Mouse (Mus musculus): ENCODE data around the gene Pnpla7.

The Pnpla7 gene

DNA sequence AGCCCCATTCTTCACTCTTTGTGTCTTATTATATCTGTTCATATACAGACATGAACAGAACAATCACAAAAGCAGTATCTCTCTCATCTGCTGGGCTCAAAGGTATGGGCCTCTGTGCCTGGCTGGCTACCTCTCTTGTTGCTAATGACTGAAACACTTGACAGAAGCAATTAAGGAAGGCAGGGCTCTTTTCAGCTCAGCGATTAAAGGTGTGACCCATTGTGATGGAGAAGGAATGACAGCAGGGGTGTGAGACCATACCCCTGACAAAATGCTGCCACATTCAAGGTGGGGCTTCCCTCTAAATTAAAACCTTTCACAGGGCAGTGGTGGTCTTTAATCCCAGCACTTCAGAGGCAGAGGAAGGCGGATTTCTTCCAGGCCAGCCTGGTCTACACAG, 11.9 kb downstream of the Pnpla7 start:
- DNase-seq (ENCODE audit: extremely low spot score, low spot score) = no peak

DNA sequence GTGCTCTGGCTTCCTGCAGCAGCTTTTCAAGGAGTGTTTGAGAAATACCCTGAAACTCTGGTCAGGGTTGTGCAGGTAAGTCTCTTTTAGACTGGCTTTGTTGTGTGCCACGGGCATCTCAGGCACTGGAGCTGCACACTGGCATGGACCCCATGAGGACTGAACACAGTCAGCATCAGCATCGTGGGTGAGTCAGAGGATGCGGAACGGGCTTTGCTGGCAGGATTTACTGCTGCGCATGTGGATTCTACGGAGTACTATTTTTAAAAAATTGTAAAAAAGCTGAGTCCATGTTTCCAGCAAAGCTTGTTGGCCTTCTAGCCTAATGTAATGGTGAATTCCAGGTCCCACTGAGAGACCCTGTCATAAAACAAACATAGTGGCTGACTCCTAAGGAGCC, 19.5 kb downstream of the Pnpla7 start:
- DNase-seq (ENCODE audit: extremely low spot score, low spot score) = no peak

DNA sequence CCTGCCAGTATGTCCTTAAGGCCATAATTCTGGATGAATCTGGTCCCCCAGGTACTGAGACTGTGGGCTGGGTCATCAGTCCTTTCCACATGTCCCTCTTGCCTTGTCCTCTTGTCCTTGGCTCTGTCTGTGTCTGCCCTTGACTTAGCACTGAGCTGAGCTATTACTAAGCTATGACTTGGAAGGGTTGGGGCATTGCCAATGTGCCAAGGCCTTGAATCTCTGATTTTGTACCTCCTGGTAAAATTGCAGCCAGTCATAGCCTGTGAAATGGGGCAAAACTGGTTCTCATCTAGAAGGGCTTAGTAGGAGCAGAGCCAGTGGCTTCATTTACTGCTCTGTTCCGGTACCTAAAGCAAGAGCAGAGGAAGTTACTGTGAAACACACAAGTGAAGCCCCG, 20.6 kb downstream of the Pnpla7 start:
- no peak for DNase-seq (ENCODE audit: extremely low spot score, low spot score)

DNA sequence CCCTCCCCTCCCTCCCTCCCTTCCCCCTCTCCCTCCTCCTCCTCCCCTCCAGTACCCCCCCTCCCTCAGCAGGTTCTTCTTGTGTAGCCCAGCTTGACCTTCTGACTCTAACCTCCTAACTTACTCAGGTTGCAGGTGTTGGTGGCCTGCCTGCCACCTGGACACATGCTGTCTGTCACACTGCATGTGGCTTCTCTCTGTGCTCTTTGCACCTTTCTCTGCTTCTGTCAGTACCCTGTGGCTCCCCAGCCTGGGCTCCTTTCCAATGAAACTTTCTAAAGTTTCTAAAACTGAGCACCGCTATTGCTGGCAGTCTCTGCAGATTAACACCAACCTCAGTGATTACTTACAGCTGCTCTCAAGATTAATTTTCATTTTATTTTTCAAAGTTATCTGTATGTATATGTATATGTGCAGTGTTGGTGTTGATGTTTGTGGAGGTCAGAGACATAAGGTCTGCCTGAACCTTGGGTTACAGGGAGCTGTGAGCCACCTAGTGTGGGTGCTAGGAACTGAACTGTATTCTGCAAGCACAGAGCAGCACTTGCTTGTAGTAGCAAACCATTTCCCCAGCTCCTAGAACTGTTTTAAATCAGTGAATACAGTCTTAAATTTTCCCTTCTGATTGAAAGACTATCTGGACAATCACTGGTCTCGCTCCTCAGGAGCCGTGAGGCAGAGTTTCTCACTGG, 24.9 kb downstream of the Pnpla7 start:
- no peak for DNase-seq (ENCODE audit: extremely low spot score, low spot score)

DNA sequence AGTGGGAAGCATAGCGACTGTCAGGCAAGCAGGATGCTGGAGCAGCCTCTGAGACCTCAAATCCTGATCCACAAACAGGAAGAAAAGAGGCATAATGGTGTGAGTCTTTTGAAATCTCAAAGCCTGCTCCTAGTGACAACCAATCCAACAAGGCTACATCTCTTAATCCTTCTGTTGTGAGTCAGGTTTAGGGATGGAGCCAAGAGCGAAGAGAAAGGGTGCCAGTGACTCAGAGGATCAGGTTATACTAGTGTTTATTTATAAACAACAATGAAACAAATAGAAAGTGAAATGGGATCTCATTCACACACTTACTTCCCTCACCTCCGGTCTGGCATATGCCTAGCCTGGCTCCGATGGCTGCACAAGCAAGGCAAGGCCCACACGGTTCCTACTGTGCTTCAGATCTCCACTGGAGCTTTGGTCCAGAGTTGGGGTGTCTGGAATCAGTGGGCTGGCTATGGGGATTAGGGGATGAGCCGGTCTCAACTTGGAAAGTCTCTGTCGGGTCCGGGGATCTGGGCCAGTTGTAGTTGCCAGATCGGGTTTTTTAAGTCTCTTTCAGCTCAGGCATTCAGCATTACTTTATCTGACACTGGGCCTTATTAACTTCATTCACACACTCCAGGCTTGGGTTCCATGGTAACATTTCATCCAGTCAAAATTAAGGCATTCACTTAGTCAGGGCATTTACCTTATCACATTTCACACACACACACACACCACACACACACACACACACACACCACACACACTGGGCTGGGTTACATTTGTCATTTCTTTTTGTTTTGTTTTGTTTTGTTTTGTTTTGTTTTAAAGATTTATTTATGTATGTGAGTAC, 28.3 kb downstream of the Pnpla7 start:
- DNase-seq (ENCODE audit: extremely low spot score, low spot score) = no peak

DNA sequence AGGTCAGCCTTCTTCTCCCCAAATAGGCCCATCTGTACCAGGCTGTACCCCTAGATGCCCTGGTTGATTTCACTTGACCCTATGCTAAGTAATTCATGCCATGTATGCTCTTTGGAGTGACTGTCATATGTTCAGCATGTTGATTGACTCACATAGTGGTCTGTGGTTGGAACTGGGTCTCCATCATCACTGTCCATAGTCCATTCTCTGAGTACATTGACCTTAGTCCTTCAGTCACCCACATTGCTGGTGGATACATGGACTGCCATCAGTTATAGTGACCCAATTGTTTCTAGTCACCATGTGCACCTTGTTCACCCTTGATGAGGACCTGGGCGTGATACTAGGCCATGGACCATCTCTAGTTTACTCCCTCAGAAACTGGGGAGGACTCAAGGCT, 30.9 kb downstream of the Pnpla7 start:
- DNase-seq (ENCODE audit: extremely low spot score, low spot score) = no peak

DNA sequence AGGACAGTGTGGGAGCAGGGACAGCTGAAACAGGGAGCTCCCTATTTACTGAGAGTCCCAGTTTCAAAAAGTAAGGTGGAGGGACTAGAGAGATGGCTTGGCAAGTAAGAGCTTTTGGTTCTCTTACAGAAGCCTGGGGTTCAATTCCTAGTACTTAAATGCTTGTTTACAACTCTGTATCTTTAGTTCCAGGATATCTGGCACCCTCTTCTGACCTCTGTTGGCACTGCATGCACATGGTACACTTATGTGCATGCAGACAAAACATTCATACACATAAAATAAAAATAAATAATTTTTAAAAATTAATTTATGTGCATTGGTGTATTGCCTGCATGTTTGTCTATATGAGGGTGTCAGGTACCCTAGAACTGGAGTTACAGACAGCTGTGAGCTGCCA, 32.4 kb downstream of the Pnpla7 start:
- DNase-seq (ENCODE audit: extremely low spot score, low spot score) = no peak

DNA sequence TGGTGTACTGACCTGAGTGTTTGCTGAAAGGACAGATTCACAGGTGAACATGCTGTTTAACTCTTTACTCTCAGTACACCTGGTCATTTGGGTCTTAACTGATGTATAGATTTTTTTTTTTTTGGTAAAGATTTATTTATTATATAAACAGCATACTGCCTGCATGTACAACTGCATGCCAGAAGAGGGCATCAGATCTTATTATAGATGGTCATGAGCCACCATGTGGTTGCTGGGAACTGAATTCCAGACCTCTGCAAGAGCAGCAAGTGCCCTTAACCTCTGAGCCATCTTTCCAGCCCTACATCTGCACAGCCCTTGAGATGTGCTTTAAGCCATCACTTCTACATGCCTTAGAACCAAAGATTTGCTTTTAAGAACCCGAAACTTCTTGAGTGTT, 46.8 kb downstream of the Pnpla7 start:
- DNase-seq (ENCODE audit: extremely low spot score, low spot score) = no peak

DNA sequence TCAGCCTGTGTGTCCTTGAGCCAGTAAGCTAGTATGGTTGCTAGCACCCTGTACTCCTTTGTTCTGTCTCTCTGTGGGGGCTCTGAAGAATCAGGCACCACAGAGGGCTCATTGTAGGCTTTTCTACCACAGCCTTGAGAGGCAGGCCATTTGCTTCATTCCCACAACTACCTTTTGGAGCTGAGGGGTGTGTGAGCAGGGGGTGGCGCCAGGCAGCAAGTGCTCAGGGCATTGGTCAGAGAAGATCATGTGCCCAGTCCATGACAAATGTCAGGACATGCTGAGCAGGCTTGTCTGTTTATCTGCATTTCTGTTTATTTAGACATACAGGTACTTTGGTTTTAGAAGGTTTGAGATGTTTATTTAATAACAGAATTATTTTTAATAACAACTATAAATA, 49.3 kb downstream of the Pnpla7 start:
- no peak for DNase-seq (ENCODE audit: extremely low spot score, low spot score)

DNA sequence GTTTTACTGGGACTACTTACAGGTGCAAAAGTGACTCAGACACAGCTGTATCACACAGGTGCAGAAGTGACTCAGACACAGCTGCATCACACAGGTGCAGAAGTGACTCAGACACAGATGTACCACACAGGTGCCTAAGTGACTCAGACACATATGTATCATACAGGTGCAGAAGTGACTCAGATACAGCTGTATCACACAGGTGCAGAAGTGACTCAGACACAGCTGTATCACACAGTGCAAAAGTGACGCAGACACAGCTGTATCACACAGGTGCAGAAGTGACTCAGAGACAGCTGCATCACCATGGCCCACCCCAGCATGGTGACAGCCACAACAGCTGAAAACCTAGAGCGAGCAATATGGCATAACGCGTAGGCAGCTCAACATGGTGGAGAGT, 59.2 kb downstream of the Pnpla7 start:
- no peak for DNase-seq (ENCODE audit: extremely low spot score, low spot score)

DNA sequence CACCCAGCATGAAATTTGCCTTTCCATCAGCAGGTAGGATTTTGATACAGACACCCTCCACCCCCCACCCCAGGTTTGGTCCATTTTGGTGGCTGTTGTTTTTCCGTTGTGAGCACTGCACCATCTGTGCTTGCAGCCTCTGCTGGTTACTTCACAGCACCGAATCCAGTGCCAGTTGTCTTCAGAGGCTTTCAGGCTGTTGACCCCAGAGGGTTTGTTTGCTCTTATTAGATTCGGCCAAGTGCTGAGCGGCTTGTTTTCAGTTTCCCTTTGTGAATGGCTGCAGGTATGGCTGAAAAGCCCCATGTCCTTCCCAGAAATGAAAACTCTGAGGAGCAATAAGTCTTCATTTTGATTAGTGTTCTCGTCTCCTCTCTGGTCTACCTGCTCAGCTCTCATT, 64.3 kb downstream of the Pnpla7 start:
- no peak for DNase-seq (ENCODE audit: extremely low spot score, low spot score)

DNA sequence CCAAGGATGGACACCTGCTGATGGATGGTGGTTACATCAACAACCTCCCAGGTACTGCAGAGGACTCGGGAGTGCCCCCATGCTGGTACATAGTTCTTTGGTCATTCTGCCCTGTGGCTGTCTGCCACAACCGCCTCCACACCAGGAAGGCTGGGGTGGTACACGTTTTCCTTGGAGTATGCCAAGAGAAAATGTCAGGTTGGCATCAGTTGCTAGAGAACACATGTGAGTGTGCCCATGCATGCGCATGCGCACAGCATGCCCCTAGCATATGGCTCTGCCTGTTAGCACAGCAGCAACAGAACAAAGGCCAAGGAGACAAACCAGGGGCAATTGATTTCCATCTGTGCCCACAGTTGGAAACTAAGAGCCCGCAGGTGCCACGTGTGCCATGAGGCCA, 75.1 kb downstream of the Pnpla7 start:
- DNase-seq (ENCODE audit: extremely low spot score, low spot score) = no peak

DNA sequence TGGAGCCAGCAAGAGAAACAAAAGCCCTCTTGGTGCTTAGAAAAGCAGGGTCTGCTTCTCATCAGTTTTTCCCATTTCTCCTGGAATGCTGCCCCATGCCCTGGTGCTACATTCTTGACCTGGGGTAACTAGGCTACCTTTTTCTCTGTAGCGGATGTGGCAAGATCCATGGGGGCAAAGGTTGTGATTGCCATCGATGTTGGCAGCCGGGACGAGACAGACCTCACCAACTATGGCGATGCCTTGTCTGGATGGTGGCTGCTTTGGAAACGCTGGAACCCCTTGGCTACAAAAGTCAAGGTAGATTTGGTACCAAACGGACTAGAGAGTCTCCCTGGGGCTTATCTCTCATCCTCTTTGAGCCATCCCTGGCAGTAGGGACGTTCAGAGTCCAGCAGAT, 75.6 kb downstream of the Pnpla7 start:
- DNase-seq (ENCODE audit: extremely low spot score, low spot score) = no peak

DNA sequence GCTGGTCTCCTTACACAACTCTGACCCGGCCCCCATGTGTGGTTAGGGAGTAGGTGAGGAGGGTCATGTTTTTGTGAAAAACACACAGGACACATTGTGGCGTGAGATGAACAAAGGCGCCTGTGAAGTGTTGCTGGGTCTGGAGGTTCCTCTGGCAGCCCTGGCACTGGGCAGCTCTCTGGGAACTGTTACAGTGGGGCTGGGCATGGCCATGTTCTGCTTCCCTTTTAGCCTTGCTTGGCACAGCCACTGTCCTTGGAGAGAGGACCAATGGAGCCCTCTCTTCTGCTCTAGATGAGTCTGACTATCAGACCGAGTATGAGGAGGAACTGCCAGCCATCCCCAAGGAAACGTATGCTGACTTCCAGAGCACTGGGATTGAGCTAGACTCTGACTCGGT, 77.3 kb downstream of the Pnpla7 start:
- DNase-seq (ENCODE audit: extremely low spot score, low spot score) = no peak

DNA sequence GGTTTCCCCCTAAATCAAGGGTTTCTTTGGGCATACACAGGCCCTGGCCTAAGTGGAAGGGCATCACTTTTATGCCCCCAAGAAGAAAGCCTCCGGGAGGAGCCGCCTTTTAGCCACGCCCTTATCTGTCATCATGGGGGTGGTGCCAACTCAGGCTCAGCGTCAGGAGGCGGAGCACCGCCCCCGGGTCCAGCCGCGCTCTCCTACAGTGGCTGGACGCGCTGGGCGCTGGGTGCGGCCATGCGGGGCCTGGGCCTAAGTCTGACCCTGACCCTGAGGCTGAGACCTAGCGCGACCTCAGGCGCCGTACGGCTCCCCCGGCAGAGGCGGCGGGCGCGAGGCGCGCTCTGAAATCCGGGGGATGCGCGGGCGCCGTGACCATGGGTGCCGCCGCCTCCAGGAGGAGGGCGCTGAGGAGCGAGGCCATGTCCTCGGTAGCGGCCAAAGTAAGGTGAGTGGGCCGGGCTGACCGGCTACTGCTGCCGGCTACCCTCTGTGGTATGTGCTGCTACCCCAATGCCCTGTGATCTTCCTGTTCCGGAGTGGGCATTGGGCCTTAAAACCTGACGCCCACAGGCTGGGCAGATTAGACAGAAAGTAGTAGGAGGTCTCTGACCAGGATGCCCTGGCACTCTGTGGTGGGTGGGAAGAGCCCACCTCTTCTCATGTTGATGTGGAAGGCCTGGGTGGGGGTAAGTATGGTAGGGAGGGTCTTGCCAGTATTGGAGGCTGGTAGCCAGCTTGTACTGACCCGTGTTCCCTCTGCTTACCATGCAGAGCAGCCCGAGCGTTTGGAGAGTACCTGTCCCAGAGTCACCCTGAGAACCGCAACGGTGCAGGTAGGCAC, 78.6 kb downstream of the Pnpla7 start, which contains the start of gene Nsmf:
Gene Nsmf (plus strand): TSS at position 135 of the 847 bp plus-strand sequence.
- DNase-seq (ENCODE audit: extremely low spot score, low spot score) = peak; percentile 86

DNA sequence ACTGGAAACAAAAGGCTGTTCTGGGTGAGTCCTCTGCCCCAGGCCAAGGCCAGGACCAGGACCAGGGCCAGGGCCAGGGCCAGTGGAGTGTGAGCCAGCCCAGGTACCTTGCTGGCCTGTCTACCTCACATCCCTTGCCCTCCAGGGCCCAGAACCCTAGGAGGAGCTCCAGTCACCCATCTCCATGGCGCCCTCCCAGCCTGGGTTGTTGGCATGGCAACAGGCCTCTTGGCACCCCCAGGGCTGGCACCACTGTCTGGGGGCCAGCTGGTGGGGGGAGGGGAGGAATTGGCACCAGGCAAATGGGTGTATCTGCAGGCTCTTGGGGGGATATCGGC, 79.2 kb downstream of the Pnpla7 start:
- no peak for DNase-seq (ENCODE audit: extremely low spot score, low spot score)

DNA sequence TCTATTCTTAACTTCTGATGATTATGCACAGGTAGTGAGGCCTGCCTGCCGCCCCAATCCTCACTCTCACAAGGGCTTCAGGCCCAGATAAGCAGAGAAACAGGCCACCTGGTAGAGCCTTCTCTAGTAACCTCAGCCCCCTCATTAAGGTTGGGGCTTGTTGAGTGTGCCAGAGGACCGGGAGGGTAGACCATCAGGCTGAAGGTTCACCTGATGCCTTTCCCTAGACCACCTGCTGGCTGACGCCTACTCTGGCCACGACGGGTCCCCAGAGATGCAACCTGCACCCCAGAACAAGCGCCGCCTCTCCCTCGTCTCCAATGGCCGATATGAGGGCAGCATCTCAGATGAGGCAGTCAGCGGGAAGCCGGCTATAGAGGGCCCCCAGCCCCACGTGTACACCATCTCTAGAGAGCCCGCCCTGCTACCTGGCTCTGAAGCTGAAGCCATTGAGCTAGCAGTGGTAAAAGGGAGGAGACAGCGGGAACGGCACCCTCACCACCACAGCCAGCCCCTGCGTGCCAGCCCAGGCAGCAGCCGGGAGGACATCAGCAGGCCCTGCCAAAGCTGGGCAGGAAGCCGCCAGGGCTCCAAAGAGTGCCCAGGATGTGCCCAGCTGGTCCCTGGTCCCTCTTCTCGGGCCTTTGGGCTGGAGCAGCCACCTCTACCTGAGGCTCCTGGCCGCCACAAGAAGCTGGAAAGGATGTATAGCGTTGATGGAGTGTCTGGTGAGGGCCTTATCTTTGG, 79.7 kb downstream of the Pnpla7 start:
- no peak for DNase-seq (ENCODE audit: extremely low spot score, low spot score)

DNA sequence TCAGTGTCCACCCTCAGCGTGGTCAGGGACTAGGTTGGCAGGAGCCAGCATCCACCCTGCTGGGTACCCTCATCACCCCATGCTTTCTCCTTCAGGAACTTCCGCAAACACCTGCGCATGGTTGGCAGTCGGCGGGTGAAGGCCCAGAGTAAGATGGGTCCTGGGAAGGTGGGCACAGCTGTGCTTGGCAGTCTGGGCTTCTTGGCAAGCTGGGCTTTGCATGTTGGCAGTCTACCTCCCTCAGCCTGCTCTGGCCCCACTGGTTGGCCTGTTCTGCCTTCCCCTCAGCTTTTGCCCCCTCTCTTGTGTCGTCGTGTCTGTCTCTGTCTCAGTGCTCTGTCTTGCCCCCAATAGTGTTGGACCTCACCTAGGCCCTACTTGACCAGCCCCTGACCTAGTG, 83.1 kb downstream of the Pnpla7 start:
- no peak for DNase-seq (ENCODE audit: extremely low spot score, low spot score)

DNA sequence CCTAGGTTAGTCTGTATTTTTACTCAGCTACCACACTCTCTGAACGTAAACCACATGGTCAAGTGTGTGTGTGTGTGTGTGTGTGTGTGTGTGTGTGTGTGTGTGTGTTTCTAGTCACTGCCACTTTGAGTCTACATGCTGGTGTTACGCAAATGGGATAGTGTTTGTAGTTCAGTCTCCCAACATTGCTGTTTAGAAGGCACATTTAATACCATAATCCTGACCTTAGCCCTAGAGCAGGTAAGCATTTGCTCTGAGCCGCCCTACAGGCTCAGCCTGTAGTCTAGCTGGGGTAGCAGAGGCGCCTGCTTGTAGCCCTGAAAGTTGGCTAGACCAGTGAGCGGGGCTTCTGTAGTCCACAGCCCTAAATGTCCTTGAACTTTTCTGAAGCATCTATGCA, 87.7 kb downstream of the Pnpla7 start:
- DNase-seq (ENCODE audit: extremely low spot score, low spot score) = no peak

DNA sequence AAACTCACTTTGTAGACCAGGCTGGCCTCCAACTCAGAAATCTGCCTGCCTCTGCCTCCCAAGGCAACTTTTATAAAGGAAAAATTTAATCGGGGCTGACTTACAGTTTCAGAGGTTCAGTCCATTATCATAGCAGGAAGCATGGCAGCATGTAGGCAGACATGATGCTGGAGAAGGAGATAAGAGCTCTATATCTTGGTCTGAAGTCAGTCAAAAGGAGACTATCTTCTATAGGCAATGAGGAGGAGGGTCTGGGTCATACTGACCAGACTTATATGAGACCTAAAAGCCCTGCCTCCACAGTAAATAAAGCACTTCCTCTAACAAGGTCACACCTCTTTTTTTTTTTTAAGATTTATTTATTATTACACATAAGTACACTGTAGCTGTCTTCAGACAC, 88.5 kb downstream of the Pnpla7 start:
- DNase-seq (ENCODE audit: extremely low spot score, low spot score) = no peak

DNA sequence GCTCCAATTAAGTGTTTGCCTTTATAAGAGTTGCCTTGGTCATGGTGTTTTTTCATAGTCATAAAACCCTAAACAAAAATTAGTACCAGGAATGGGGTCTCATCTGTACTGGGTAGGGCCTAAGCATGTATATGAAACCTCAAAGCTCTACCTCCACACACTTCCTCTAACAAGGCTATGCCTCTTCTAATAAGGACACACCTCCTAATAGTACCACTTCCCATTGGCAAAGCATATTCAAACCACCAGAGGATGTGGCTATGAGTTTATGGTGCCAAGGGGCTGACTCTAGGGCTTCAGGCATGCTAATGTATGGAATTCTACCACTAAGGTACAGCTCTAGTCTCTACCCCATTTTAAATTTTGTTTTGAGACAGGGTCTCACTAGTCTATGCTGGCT, 89.7 kb downstream of the Pnpla7 start:
- DNase-seq (ENCODE audit: extremely low spot score, low spot score) = no peak

DNA sequence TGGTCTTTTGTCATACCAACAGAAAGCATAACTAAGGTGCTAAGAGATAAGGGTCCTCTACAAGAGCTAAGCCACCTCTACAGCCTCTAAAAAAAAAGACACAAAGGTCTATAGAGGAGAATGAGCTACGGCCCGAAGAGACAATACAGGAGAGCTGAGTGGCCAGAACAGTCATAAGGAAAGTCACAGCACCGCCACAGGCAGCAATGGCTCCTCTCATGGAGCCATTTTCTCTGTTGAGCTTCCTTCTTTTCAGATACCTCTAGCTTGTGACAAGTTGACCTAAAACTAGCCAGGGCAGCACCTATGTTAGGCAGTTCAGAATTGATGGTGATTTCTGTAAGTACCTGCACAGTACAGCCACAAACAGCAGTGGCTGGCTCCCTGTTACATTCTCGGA, 90.7 kb downstream of the Pnpla7 start:
- DNase-seq (ENCODE audit: extremely low spot score, low spot score) = no peak
